Mouse (Mus musculus) R1 (cell line): ENCODE measurements around the gene Fam129c.

ENCODE experiments used
- DNase-seq: peaks from one replicate; pipeline ENCODE4 v3.0.0-alpha.2; 2018; ENCODE audit warnings: low read depth, low spot score

Fam129c gene

DNA sequence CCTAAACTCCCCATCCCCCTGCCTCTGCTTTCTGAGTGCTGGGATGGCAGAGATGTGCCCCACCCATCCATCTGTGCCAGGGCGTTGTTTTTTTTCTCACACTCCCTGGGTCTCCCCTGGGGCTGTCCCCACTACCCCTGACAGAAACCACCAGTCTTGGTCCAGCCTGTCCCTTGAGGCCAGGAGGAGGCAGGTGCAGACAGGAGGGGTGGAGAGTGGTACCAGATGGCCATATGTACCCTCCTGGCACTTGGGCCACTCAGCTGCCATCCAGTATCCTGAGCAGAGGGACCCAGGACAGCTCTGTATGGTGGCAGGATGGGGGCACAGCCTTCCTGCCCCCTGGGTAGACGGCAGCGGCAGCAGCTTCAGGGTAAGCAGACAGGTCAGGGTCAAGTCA, at the start of gene Fam129c:
Fam129c (plus strand) TSS at position 198 of the 400 bp plus-strand sequence.
- DNase-seq: no peak

DNA sequence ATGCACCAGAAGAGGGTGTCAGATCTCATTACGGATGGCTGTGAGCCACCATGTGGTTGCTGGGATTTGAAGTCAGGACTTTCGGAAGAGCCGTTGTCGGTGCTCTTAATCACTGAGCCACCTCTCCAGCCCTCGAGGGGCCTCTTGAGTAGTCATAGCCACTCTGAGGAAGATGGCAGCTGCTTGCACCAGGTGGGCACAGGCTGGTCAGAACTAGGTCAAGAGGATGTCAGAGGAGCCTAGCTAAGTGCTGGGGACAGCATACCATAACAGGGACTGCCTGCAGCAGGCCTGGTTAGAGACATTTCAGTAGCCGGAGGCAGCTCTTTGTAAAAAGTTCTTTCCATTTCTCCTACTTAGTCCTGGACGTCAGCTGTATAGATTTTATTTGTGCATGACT, 46.7 kb upstream of the Fam129c start:
- DNase-seq: no peak

GRCm38 (mm10) chr8:71552770-71553169, 44.7 kb upstream of the Fam129c start:
- no peak for DNase-seq

DNA sequence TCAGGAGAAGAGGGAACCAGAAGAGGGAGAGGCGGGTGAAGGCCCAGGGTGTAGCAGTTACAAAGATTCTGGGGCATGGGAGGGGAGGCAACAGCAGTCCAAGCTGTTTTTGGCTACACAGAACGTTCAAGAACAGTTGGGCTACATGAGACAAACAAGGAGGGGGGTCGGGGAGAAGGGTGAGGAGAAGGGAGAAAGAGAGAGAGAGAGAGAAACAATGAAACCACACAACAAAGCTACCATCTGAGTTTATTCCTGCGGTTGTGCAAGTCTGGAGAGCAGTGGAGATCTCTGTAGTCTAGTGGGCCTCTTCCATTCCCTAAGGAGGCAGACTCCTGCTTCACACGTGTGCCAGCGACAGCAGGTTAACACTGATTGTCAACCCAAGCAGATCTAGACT, 43.4 kb upstream of the Fam129c start:
- no peak for DNase-seq

- no peak for DNase-seq
Observed at GRCm38 (mm10) chr8:71554644-71555043, 42.8 kb upstream of the Fam129c start.

DNA sequence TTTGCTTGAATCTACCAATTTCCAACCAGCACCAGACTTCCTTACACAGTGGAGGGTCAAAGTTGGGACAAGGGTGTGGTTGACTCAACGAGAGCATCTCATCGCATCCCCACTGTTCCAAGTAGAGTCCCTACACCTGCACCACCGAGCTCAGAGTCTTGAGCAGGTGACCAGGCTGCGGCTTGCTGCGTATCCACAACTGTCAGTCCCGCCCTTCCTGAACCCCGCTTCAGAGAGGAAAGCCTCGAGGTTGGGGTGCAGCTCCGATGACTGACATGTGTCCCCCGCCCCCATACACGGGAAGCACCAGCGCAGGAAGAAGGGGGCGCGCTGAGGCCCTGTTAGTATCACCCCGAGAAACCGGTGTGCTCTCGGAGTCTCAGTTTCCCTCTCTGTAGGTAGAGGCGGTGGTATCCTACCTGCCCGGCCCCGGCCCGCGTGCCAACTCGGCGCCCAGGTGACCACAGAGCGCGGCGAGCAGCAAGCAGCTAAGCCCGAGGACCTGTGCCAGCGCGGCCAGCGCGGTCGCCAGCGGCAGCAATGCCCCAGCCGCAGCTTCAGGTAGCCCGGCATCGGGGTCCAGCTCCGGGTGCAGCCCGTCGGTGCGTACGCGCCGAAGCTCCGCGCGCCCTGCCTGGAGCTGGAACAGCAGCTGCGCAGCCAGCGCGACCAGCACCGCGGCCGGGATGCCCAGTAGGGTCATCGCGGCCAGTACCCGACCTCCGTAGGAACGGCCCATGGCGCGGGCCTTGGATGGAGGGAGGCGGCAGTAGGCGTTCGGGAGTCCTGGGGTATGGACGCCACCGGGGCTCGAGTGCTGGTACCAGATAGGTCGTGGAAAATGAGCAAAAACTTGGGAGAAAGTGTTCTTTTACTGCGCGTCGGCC, 39.1 kb upstream of the Fam129c start, which contains the start of gene Tmem221:
Tmem221 (minus strand) TSS at position 801 of the 887 bp plus-strand sequence.
- peak; percentile 30 for DNase-seq

DNA sequence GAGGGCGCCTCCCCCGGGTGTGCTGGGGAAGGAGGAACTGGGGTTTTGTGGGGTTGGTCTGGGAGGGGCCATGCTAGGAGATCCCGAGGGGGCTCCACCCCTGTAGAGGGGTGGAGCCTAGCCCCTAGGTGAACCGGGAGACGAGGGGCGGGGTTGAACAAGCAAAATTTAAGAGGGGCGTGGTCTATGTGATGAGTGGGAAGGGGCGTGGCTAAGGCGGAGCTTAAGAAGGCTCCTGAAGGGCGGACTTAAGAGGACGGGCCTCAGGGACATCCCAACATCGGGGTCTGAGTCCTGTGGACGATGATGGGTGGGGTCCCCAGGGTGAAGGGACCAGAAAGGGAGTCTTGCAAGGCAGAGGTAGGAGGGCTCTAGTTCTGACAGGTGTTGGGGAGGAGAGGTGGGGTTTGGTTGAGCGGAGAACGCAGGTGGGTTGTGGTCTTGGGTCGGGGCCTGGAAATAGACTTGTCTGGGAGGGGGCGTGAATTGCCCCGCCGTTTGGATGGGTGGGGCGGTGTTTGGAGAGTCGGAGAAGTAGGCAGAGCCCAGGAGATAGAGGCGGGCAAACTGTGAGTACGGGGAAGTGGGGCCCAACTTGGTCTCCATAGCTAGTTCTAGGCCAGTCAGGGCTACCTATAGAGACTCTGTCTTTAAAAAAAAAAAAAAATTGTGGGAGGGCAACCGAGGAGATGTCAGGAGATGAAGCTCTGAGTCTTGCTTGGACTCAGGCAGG, 38.3 kb upstream of the Fam129c start:
- peak; percentile 98 for DNase-seq

- DNase-seq: no peak
Observed at GRCm38 (mm10) chr8:71560071-71560470, 37.4 kb upstream of the Fam129c start.

- no peak for DNase-seq
Observed at GRCm38 (mm10) chr8:71560765-71561164, 36.7 kb upstream of the Fam129c start.

DNA sequence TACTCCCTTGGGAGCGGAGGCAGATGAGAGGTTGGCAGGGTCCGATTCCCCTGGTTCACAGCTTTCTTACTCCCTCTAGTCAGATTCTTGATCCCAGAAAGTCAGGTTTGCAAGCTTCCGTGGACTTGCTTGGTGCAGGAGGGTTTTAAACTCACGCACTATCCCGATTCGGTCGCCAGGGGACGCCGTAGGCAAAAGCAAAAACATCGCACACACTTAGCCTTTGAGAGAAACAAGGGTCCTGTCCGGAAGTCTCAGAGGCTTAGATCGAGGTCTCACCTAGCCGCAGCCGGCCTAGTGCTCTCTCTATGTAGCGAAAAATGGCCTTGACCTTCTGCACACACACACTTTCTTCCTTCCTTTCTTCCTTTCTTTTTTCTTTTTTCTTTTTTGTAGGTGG, 36.0 kb upstream of the Fam129c start:
- DNase-seq: peak; percentile 85

DNA sequence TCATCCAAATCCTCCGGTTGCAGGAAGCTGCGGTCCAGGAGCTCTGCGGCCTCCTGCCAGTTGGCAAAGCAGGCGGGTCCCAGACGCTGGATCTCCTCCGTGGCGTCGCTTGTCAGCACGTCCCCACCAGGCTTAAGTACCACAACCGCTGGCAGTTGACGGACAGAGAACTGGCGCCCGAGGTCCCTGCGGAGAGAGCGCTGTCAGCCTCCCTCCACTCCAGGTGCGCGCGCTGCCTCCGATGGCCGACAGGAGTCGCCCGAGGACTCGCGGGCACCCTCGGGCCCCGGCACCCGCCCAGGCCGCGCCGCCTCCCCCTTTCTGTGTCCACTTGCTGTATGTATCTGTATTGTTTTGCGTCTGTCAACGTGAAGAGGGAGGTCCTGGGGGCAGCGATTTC, 34.7 kb upstream of the Fam129c start:
- DNase-seq: peak; percentile 69

- no peak for DNase-seq
Observed at GRCm38 (mm10) chr8:71563992-71564391, 33.5 kb upstream of the Fam129c start.

DNA sequence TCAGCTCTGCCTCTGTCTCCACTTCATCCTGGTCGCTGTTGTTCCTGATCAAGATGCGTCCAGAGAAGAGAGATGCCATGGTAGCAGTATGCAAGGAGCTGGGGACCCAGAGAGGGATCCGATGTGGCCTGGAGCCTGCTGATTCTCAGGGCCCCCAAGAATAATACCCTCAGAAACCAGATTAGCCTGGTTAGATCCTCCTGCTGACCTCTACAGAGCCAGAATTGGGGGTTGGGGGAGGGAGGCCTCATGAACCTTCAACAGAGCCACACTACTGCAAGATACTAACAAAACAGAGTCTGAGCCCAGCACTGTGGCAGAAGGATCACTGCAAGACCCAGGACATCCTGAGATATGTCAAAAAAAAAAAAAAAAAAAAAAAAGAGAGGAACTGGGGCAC, 30.9 kb upstream of the Fam129c start, which contains the start of gene Nxnl1:
Nxnl1 (minus strand) TSS at position 101 of the 400 bp plus-strand sequence.
- no peak for DNase-seq

GRCm38 (mm10) chr8:71567587-71567986, 29.9 kb upstream of the Fam129c start:
- no peak for DNase-seq

DNA sequence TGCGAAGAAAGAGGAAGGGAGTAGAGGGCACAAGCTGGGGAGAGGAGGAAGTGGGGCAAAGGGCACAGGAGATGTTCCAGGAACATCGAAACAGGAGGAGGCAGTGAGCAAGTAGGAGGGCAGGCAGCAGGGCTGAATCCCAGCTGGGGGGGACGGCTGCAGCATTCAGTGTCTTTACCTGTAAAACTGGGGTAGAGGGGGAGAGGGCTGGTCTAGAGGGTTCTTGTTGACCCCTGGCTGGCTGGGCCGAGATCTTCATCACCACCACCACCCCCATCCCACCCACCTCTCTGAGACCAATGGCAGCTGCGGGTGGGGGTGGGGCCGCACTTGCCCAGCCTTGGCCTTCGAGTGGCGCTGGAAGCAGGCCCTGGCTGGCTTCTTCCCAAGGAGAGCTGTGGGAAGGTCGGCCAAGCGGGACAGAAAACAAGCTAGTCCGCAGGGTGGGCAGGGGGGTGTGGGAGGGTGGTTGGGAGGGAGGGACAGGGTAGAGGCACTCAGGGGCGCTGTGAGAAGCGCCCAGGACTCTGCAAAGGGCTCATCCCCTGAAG, 29.0 kb upstream of the Fam129c start, which contains the start of gene Slc27a1:
Slc27a1 (plus strand) TSS at position 496 of the 551 bp plus-strand sequence.
- no peak for DNase-seq

DNA sequence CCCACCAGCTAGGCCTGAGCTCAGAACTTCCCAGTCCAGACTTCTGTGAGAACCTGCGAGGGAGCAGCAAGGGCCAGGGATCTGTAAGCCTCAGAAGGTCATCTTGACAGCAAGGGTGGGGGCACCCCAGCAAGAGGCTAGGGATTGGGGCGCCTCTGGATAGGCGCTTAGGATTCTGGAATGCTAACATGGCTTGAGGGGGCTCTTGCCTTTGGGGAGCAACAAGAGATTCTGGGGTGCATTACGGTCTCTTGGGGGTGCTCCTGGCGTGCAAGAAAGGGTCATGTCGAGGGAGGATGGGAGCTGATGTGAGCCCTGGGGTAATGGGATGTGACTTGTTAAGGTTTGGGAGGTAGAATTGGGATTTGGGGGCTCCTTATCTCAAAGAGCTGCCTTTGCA, 28.5 kb upstream of the Fam129c start:
- no peak for DNase-seq

DNA sequence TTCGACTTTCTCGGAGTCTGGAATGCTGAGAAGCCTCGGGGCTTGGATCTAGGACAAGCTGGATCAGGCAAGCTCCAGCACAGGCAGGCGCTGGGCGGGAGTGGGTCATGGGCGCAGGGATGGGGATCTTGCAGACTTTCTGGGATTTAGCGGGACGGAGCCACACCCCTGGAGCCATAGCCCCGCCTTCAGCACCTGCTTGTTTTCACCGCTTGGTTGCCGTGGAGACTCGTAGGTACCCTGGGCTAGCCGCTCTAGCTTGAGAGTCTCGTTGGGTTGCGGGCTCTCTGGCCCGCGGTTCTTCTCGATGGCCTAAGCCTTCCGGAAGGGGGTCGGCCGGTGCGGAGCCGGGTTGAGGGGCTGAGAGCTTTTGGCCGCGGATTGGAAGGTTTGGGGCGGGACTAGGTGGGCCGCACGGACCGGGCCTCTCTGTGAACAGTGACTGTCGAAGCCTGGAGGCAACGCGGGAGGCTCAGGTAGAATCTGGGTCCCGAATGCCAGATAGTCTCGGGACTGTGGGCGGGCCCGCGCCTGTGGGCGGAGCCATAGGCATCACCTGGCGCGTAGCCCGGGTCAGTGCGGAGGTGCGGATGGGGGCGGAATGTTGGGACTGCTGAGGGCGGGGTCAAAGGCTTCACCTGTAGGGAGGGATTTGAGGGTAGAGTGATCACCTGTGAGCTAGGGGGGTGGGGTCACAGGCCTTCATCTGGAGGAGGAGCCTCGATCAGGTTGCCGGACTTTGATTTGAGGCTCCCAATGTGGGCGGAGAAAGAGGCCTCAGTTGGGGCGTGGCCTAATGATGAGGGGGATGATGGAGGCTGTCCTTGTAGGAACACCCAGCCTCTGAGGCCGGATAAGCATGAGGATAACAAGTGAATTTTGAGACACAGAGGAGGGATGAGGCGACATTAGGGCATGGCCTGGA, 27.8 kb upstream of the Fam129c start:
- peak; percentile 98 for DNase-seq

DNA sequence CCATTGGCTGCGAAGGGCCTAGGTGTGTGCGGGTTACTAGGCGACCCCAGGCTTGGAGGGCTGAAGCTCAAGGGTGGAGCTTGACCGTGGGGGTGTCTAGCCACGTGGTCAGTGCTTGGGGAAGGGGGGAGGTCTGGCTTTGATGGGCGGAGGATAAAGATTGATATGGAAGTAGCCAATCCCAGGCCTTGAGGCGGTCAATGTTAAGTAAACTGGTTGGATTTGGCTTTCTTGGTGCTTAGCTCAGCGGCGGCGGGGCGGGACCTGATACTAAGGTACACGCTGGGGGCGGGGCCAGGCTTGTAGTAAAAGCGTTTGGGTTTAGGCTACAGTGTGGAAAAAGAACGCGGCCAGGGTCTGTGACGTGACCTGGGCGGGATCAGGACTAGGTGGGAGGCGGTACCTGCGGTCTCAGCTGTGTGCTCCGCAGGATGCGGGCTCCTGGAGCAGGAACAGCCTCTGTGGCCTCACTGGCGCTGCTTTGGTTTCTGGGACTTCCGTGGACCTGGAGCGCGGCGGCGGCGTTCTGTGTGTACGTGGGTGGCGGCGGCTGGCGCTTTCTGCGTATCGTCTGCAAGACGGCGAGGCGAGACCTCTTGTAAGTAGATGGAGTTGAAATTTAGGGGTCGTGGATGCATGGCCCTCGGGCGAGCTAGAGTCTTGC, 27.0 kb upstream of the Fam129c start:
- DNase-seq: peak; percentile 100

- DNase-seq: no peak
Observed at GRCm38 (mm10) chr8:71572077-71572476, 25.4 kb upstream of the Fam129c start.

- no peak for DNase-seq
Observed at GRCm38 (mm10) chr8:71572847-71573633, 24.4 kb upstream of the Fam129c start.
